Mouse (Mus musculus): Measurements from ENCODE around the gene Dnah17. TPM values are rescaled to one million over a fixed set of nuclear protein-coding genes. Genes with fewer than 3 reads are reported as not detected.

Gene Dnah17
- total RNA-seq (2014; rRNA removed) (0.23 and 0.62 TPM in 2 replicates), polyA plus RNA-seq (2015; fragmentation: Nextera tagmentation; extraction: Ambion mirVana) (0.03 and 0.17 TPM in 2 replicates)

DNA sequence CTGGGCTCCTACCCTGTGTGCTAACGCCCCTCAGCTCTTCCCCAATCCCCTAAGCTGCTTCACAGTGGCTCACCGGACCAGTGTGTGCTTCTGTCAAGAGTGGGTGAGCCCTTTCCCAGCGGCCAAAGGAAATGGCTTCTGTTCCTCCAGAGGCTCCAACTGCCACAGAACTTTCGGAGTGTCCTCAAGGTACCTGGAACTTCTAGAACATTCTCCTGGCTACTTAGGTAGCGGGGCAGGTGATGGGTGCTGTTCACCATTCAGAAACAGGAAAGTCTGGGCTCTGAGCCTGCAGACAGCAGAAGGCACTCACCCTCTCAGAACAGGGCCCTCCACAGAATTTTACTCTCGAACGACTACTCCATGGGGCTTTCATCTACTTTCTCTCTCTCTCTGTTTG is at the start of gene Dnah17:
TSS of gene Dnah17 (minus strand) at position 101 of the 400 bp plus-strand sequence.
- ATAC-seq (no peak), DNase-seq (no peak)
- Histone ChIP-seq H3K4me2 (ENCODE audit: low read depth) (no peak within 1 kb of the TSS), H3K27me3 (ENCODE audit: insufficient read depth, low read length) (no peaks in the 10 kb centered on the region), H3K27ac (ENCODE audit: low read depth, low read length) (no peak within 1 kb of the TSS), H3K36me3 (ENCODE audit: insufficient read depth) (no peaks in the 10 kb centered on the region), H3K4me3 (ENCODE audit: low read depth, low read length) (no peak within 1 kb of the TSS), H3K9ac (no peak within 1 kb of the TSS), H3K4me1 (ENCODE audit: insufficient read depth) (0 out of 2 replicates have a peak, but pooled peaks cover 3% of the 10 kb centered on the region), H3K9me3 (ENCODE audit: low read length) (no peaks in the 10 kb centered on the region)
- no peak for TF ChIP-seq CTCF (IDR thresholded peaks at IDR 0.05; ENCODE audit: low read depth)
- WGBS: 87% methylated on average over 7 of the region's 7 CpGs

DNA sequence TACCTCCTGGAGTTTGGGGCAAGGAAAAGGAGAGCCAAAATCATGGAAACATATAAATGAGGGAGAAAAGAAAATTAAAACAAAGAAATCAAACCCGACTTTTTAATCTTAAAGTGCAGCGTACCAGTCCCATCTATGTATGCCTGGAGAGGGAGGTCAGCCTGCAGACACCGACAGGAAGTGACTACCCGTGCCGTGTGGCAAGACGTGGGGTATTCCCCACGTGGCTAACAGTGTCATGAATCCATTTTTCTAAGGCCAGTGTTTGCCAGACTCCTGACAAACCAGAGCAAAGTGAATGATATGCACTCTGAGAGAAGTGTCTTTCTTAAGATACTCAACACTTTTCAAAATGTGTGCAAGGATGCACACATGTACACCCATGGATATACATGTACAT is 49.8 kb upstream of the Dnah17 start:
- H3K4me2 ChIP-seq (ENCODE audit: low read depth): no peak overlapping the region
- H3K4me1 ChIP-seq (ENCODE audit: insufficient read depth): no peaks in the 10 kb centered on the region
- H3K9me3 ChIP-seq (ENCODE audit: low read length): no peaks in the 10 kb centered on the region
- no peak for TF ChIP-seq CTCF (IDR thresholded peaks at IDR 0.05; ENCODE audit: low read depth)
- DNase-seq: no peak
- no peak for ATAC-seq
- WGBS: 85% methylated on average over 7 of the region's 7 CpGs
- no peak overlapping the region for H3K4me3 ChIP-seq (ENCODE audit: low read depth, low read length)
- no peak overlapping the region for H3K9ac ChIP-seq
- H3K36me3 ChIP-seq (ENCODE audit: insufficient read depth): peaks cover 91% of the 10 kb centered on the region
- H3K27ac ChIP-seq (ENCODE audit: low read depth, low read length): no peak overlapping the region
- H3K27me3 ChIP-seq (ENCODE audit: insufficient read depth, low read length): no peaks in the 10 kb centered on the region

- ATAC-seq: no peak
- WGBS: 87% methylated on average over 5 of the region's 5 CpGs
- no peak overlapping the region for H3K9ac ChIP-seq
Observed at GRCm38 (mm10) chr11:118178236-118178635, 47.8 kb upstream of the Dnah17 start.

DNA sequence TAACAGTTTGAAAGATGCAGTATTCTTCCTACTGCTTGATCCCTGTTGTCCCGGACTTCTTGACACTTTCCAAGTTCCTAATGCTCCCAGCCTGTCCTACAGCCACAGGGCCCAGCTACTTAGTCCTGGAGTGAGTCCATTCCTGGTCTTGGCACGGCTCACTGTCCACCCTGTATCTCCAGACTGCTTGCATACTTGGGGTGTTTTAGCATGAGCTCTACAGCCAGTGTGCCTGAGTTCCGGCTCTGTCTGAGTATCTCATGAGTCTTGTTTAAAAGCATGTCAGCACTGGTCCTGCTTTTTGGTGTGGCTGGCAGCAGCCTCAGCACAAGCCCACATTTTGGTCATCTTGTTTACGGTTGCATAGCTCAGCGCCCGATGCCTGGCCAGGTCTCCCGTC is 44.3 kb upstream of the Dnah17 start:
- no peak for TF ChIP-seq CTCF (IDR thresholded peaks at IDR 0.05; ENCODE audit: low read depth)
- peaks cover 57% of the 10 kb centered on the region for H3K36me3 ChIP-seq (ENCODE audit: insufficient read depth)
- no peak for DNase-seq
- no peaks in the 10 kb centered on the region for H3K27me3 ChIP-seq (ENCODE audit: insufficient read depth, low read length)
- no peak overlapping the region for H3K9ac ChIP-seq
- 86% methylated on average over 7 of the region's 7 CpGs for WGBS
- no peaks in the 10 kb centered on the region for H3K4me1 ChIP-seq (ENCODE audit: insufficient read depth)
- no peak overlapping the region for H3K27ac ChIP-seq (ENCODE audit: low read depth, low read length)
- H3K4me3 ChIP-seq (ENCODE audit: low read depth, low read length): no peak overlapping the region
- no peaks in the 10 kb centered on the region for H3K9me3 ChIP-seq (ENCODE audit: low read length)
- no peak overlapping the region for H3K4me2 ChIP-seq (ENCODE audit: low read depth)
- no peak for ATAC-seq

More at GRCm38 (mm10) chr11:118178236-118178635, 47.8 kb upstream of the Dnah17 start:
- Histone ChIP-seq H3K4me1 (ENCODE audit: insufficient read depth) (no peaks in the 10 kb centered on the region), H3K27me3 (ENCODE audit: insufficient read depth, low read length) (no peaks in the 10 kb centered on the region), H3K9me3 (ENCODE audit: low read length) (no peaks in the 10 kb centered on the region), H3K27ac (ENCODE audit: low read depth, low read length) (no peak overlapping the region), H3K4me3 (ENCODE audit: low read depth, low read length) (no peak overlapping the region), H3K36me3 (ENCODE audit: insufficient read depth) (peaks cover 74% of the 10 kb centered on the region), H3K4me2 (ENCODE audit: low read depth) (no peak overlapping the region)
- TF ChIP-seq CTCF (IDR thresholded peaks at IDR 0.05; ENCODE audit: low read depth): no peak
- no peak for DNase-seq

GRCm38 (mm10) chr11:118172768-118173167 is 42.3 kb upstream of the Dnah17 start:
- Histone ChIP-seq H3K9ac (no peak overlapping the region), H3K4me1 (ENCODE audit: insufficient read depth) (no peaks in the 10 kb centered on the region), H3K9me3 (ENCODE audit: low read length) (no peaks in the 10 kb centered on the region), H3K4me3 (ENCODE audit: low read depth, low read length) (no peak overlapping the region), H3K4me2 (ENCODE audit: low read depth) (no peak overlapping the region), H3K27me3 (ENCODE audit: insufficient read depth, low read length) (no peaks in the 10 kb centered on the region), H3K27ac (ENCODE audit: low read depth, low read length) (no peak overlapping the region), H3K36me3 (ENCODE audit: insufficient read depth) (peaks cover 59% of the 10 kb centered on the region)
- WGBS: 74% methylated on average over 5 of the region's 5 CpGs
- TF ChIP-seq CTCF (IDR thresholded peaks at IDR 0.05; ENCODE audit: low read depth): no peak
- ATAC-seq (no peak), DNase-seq (no peak)

- H3K9ac ChIP-seq: no peak overlapping the region
- H3K27ac ChIP-seq (ENCODE audit: low read depth, low read length): no peak overlapping the region
- DNase-seq (no peak), ATAC-seq (no peak)
- TF ChIP-seq CTCF (IDR thresholded peaks at IDR 0.05; ENCODE audit: low read depth): no peak
- H3K4me2 ChIP-seq (ENCODE audit: low read depth): no peak overlapping the region
- no peaks in the 10 kb centered on the region for H3K27me3 ChIP-seq (ENCODE audit: insufficient read depth, low read length)
- 84% methylated on average over 5 of the region's 5 CpGs for WGBS
- peaks cover 56% of the 10 kb centered on the region for H3K36me3 ChIP-seq (ENCODE audit: insufficient read depth)
- no peak overlapping the region for H3K4me3 ChIP-seq (ENCODE audit: low read depth, low read length)
- no peaks in the 10 kb centered on the region for H3K4me1 ChIP-seq (ENCODE audit: insufficient read depth)
- no peaks in the 10 kb centered on the region for H3K9me3 ChIP-seq (ENCODE audit: low read length)
Observed at GRCm38 (mm10) chr11:118170333-118170732, 39.9 kb upstream of the Dnah17 start.

- Histone ChIP-seq H3K9me3 (ENCODE audit: low read length) (no peaks in the 10 kb centered on the region), H3K9ac (no peak overlapping the region), H3K27me3 (ENCODE audit: insufficient read depth, low read length) (no peaks in the 10 kb centered on the region), H3K4me1 (ENCODE audit: insufficient read depth) (no peaks in the 10 kb centered on the region), H3K4me2 (ENCODE audit: low read depth) (no peak overlapping the region), H3K36me3 (ENCODE audit: insufficient read depth) (peaks cover 62% of the 10 kb centered on the region), H3K27ac (ENCODE audit: low read depth, low read length) (no peak overlapping the region), H3K4me3 (ENCODE audit: low read depth, low read length) (no peak overlapping the region)
- no peak for TF ChIP-seq CTCF (IDR thresholded peaks at IDR 0.05; ENCODE audit: low read depth)
- WGBS: 68% methylated on average over 9 of the region's 9 CpGs
- DNase-seq: no peak
- ATAC-seq: no peak
Observed at GRCm38 (mm10) chr11:118168714-118169113, 38.3 kb upstream of the Dnah17 start.

Data from forebrain, postnatal 0 days (tissue).